Mouse (Mus musculus): ENCODE measurements around the gene Maco1. TPM values are rescaled to one million over a fixed set of nuclear protein-coding genes. Genes with fewer than 3 reads are reported as not detected.

Gene Maco1
- polyA plus RNA-seq, 1 experiment, result 8.1 TPM

DNA sequence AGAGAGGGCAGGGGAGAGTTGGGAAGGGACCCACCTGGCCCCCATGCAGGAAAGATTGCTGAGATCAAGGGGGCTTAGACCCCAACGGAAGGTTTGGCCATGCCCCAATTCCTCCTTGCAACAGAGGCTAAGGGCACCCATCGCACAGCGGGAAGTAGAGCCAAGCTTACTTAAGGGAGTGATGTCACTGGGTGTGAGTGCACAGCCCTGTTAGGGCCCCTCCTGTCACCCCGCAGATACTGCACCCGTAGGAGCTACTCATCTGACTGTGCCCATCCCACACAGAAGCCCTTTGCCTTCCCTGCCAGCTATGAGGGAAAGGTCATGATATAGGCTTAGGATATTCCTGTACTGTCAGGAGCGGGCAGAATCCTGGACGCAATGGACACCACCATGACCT is 93.6 kb downstream of the Maco1 start:
- H3K4me3 ChIP-seq (ENCODE audit: low read depth, low read length), result no peak overlapping the region
- H3K4me1 ChIP-seq (ENCODE audit: control insufficient read depth, insufficient read depth, insufficient read length, low read length), result peaks cover 29% of the 10 kb centered on the region
- H3K36me3 ChIP-seq (ENCODE audit: control insufficient read depth, insufficient read depth, low read length), result no peaks in the 10 kb centered on the region
- no peak overlapping the region for H3K27ac ChIP-seq (ENCODE audit: insufficient read depth, low read depth, low read length)
- WGBS, result 89% methylated on average over 7 of the region's 7 CpGs
- no peaks in the 10 kb centered on the region for H3K27me3 ChIP-seq (ENCODE audit: control insufficient read depth, insufficient read depth, low read length)
- TF ChIP-seq CTCF (IDR thresholded peaks at IDR 0.05; ENCODE audit: extremely low read depth, insufficient read length, insufficient replicate concordance, low read depth, low read length) (no peak), POLR2A (IDR thresholded peaks at IDR 0.05; ENCODE audit: low read depth, low read length) (no peak)

DNA sequence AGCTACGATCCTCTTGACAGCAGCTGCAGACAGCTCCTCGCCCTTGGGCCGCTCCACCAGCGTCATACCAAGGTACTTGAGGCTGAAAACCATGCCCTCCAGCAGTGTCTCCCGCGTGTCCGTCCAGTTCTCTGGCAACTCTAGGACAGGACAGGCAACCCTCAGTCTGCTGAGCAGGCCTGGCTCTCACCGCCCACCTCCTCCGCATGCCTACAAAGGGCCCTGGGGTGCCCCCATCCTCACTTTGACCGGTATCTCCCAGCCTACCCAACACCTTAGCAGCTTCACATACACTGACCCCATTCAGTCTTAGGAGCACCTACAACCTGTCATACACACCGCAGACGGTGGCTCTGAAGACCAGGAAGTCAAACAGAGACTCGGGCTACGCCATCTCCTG is 94.2 kb downstream of the Maco1 start:
- H3K36me3 ChIP-seq (ENCODE audit: control insufficient read depth, insufficient read depth, low read length), result no peaks in the 10 kb centered on the region
- H3K27ac ChIP-seq (ENCODE audit: insufficient read depth, low read depth, low read length), result no peak overlapping the region
- peaks cover 32% of the 10 kb centered on the region for H3K4me1 ChIP-seq (ENCODE audit: control insufficient read depth, insufficient read depth, insufficient read length, low read length)
- no peaks in the 10 kb centered on the region for H3K27me3 ChIP-seq (ENCODE audit: control insufficient read depth, insufficient read depth, low read length)
- WGBS, result 96% methylated on average over 14 of the region's 14 CpGs
- TF ChIP-seq CTCF (IDR thresholded peaks at IDR 0.05; ENCODE audit: extremely low read depth, insufficient read length, insufficient replicate concordance, low read depth, low read length) (no peak), POLR2A (IDR thresholded peaks at IDR 0.05; ENCODE audit: low read depth, low read length) (no peak)
- no peak overlapping the region for H3K4me3 ChIP-seq (ENCODE audit: low read depth, low read length)

DNA sequence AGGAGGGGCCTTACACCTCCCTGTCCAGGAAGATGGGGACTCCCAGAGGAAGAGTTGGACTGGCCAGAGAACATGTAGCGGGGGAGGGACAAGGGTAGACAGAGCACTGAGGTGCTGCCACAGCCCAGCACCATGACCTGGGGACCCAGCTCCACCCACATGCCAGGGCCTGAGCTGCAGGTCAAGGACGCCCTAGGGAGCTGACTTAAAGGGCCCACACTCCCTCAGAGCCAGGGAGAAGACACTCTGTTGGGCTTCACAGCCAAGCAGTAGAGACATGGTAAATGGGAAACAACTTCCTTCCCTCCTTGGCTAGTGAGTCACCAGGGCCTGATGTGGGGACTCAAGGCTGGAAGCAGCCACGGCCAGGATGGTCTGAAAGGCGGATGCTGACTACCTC is 94.8 kb downstream of the Maco1 start:
- 81% methylated on average over 4 of the region's 4 CpGs for WGBS
- H3K4me1 ChIP-seq (ENCODE audit: control insufficient read depth, insufficient read depth, insufficient read length, low read length), result peaks cover 35% of the 10 kb centered on the region
- H3K27ac ChIP-seq (ENCODE audit: insufficient read depth, low read depth, low read length), result no peak overlapping the region
- H3K27me3 ChIP-seq (ENCODE audit: control insufficient read depth, insufficient read depth, low read length), result no peaks in the 10 kb centered on the region
- no peaks in the 10 kb centered on the region for H3K36me3 ChIP-seq (ENCODE audit: control insufficient read depth, insufficient read depth, low read length)
- TF ChIP-seq CTCF (IDR thresholded peaks at IDR 0.05; ENCODE audit: extremely low read depth, insufficient read length, insufficient replicate concordance, low read depth, low read length) (no peak), POLR2A (IDR thresholded peaks at IDR 0.05; ENCODE audit: low read depth, low read length) (no peak)
- H3K4me3 ChIP-seq (ENCODE audit: low read depth, low read length), result no peak overlapping the region

DNA sequence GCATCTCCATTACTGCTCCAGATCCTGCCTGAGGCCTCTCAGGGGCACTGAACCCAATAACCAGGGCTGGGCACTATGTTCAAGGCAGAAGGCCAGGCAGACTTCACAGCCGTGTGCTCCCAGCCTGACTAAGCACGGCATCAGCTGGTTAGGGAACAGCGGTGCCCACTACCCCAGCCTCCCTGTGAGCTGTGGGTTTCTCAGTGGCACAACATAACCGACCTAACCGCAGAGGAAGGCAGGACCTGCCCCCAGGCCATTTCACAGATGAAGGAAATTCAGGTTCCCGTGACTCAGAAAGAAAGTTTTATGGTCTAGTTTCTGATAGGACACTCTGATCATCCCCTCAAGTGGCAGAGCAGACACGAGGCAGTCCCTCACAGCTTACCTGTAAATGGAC is 96.2 kb downstream of the Maco1 start:
- 84% methylated on average over 7 of the region's 7 CpGs for WGBS
- Histone ChIP-seq H3K4me1 (ENCODE audit: control insufficient read depth, insufficient read depth, insufficient read length, low read length) (peaks cover 34% of the 10 kb centered on the region), H3K4me3 (ENCODE audit: low read depth, low read length) (no peak overlapping the region), H3K27me3 (ENCODE audit: control insufficient read depth, insufficient read depth, low read length) (no peaks in the 10 kb centered on the region), H3K36me3 (ENCODE audit: control insufficient read depth, insufficient read depth, low read length) (no peaks in the 10 kb centered on the region), H3K27ac (ENCODE audit: insufficient read depth, low read depth, low read length) (no peak overlapping the region)
- TF ChIP-seq POLR2A (IDR thresholded peaks at IDR 0.05; ENCODE audit: low read depth, low read length) (no peak), CTCF (IDR thresholded peaks at IDR 0.05; ENCODE audit: extremely low read depth, insufficient read length, insufficient replicate concordance, low read depth, low read length) (no peak)

DNA sequence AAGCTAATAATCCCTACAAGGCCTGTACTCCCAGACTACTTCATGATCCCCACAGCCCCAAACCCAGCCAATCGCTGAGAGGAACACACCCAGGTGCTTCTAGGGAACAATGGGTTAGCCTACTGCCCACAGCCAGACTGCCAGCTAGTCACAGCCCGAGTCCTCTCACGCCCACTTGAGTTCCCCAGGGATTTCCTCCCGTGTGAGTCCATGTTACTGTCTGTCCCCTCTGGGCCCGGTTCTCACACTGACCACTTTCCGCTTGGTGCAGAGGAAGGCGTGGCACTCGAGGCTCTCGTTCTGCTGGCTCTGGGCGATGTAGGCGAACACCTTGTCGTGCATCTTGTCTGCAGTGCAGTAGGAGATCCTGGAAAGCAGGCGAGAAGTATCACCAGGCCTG is 98.2 kb downstream of the Maco1 start:
- peaks cover 35% of the 10 kb centered on the region for H3K4me1 ChIP-seq (ENCODE audit: control insufficient read depth, insufficient read depth, insufficient read length, low read length)
- whole genome bisulfite sequencing, result 73% methylated on average over 13 of the region's 13 CpGs
- no peaks in the 10 kb centered on the region for H3K36me3 ChIP-seq (ENCODE audit: control insufficient read depth, insufficient read depth, low read length)
- H3K4me3 ChIP-seq (ENCODE audit: low read depth, low read length), result no peak overlapping the region
- peak overlapping the region; percentile 58 for H3K27ac ChIP-seq (ENCODE audit: insufficient read depth, low read depth, low read length)
- no peaks in the 10 kb centered on the region for H3K27me3 ChIP-seq (ENCODE audit: control insufficient read depth, insufficient read depth, low read length)
- no peak for TF ChIP-seq POLR2A (IDR thresholded peaks at IDR 0.05; ENCODE audit: low read depth, low read length)
- TF ChIP-seq CTCF (IDR thresholded peaks at IDR 0.05; ENCODE audit: extremely low read depth, insufficient read length, insufficient replicate concordance, low read depth, low read length), result no peak

DNA sequence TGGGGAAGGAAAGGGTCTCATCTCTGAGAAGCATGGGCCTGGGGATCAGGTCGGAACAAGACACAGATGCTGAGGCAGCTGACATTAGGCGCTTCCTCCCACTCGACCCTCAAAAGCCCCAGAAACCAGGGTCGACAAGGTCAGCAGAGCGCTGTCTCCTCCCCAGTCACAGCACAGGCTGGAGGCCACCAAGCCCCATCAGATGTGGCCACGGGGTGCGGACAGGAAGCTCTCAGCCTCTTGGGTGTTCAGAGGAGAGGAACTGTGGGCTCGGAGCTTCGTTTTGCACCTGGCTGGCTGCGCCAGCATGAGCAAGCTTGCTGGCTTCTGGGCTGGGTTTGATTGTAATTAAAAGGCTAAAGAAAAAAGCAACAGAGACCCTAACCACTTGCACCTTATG is 98.8 kb downstream of the Maco1 start:
- Histone ChIP-seq H3K4me1 (ENCODE audit: control insufficient read depth, insufficient read depth, insufficient read length, low read length) (peaks cover 33% of the 10 kb centered on the region), H3K4me3 (ENCODE audit: low read depth, low read length) (no peak overlapping the region), H3K36me3 (ENCODE audit: control insufficient read depth, insufficient read depth, low read length) (no peaks in the 10 kb centered on the region), H3K27me3 (ENCODE audit: control insufficient read depth, insufficient read depth, low read length) (no peaks in the 10 kb centered on the region), H3K27ac (ENCODE audit: insufficient read depth, low read depth, low read length) (peak overlapping the region; percentile 72)
- 71% methylated on average over 10 of the region's 10 CpGs for WGBS
- no peak for TF ChIP-seq POLR2A (IDR thresholded peaks at IDR 0.05; ENCODE audit: low read depth, low read length)
- TF ChIP-seq CTCF (IDR thresholded peaks at IDR 0.05; ENCODE audit: extremely low read depth, insufficient read length, insufficient replicate concordance, low read depth, low read length), result no peak

DNA sequence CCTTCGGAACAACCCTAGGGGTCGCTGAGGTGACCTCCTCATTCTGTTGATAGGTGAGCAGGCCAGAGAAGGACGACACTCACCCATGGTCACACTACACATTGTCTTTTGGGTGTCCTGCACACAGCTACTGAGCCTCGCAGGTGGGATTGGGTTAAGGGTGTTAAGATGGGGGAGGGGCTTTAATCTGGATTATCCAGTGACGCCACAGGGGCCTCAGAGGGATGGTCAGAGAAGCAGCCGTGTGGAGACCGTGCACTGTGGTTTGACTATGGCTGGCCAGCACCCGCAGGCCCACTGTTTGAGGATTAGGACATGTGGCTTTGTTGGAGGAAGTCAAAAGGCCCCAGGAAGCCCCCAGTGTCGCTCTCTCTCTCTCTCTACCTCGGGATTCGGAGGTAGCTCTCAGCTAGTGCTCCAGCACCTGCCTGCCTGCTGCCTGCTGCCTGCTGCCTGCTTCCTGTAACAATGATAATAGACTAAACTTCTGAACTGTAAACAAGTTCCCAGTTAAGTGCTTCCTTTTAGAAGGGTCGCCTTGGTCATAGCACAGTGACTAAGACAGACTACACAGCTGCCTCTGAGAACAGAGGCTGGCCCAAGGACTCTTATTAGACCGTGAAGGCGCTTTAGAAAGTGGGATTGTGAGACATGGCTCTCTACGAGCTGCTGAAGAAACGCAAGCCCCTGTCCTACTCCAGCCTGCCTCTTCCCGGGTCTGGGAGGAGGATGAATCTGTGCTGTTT is 99.5 kb downstream of the Maco1 start:
- 65% methylated on average over 17 of the region's 17 CpGs for WGBS
- H3K4me1 ChIP-seq (ENCODE audit: control insufficient read depth, insufficient read depth, insufficient read length, low read length), result peaks cover 33% of the 10 kb centered on the region
- peak overlapping the region; percentile 72 for H3K27ac ChIP-seq (ENCODE audit: insufficient read depth, low read depth, low read length)
- H3K27me3 ChIP-seq (ENCODE audit: control insufficient read depth, insufficient read depth, low read length), result no peaks in the 10 kb centered on the region
- no peak overlapping the region for H3K4me3 ChIP-seq (ENCODE audit: low read depth, low read length)
- H3K36me3 ChIP-seq (ENCODE audit: control insufficient read depth, insufficient read depth, low read length), result 0 out of 2 replicates have a peak, but pooled peaks cover 3% of the 10 kb centered on the region
- no peak for TF ChIP-seq POLR2A (IDR thresholded peaks at IDR 0.05; ENCODE audit: low read depth, low read length)
